Mouse (Mus musculus): ENCODE measurements around the gene Cnnm2. TPM values are rescaled to one million over a fixed set of nuclear protein-coding genes. Genes with fewer than 3 reads are reported as not detected.

Gene Cnnm2
- polyA plus RNA-seq, 1 experiment = 12.2 TPM

GRCm38 (mm10) chr19:46911492-46911891 is 150.1 kb downstream of the Cnnm2 start:
- no peak for TF ChIP-seq CTCF (IDR thresholded peaks at IDR 0.05; ENCODE audit: insufficient read depth, low read length)
- H3K4me1 ChIP-seq (ENCODE audit: control insufficient read depth, insufficient read depth, low read length) = peaks cover 8% of the 10 kb centered on the region
- 68% methylated on average over 3 of the region's 3 CpGs for WGBS

DNA sequence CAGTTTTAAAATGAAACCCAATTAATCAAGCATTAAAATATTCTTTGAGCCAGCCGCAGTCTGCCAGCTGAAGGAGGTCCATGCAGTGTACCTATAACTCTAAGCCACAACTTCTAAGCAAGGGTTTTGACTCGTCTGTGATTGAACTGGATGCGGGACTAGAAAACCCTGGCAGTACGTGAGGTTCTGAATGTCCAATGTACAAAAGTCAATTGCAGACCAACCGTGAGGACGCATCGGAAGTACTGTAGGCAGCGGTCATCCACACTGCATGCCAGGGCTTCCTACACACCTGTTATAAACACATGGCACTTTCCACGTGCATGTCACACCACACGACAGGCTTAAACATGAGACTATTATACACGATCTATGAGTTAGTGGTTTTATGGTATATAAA is 152.2 kb downstream of the Cnnm2 start:
- H3K4me3 ChIP-seq (replicated peaks; ENCODE audit: extremely low read depth, low read depth, low read length) = no peak overlapping the region
- DNase-seq = no peak
- 93% methylated on average over 11 of the region's 11 CpGs for WGBS
- H3K4me1 ChIP-seq (ENCODE audit: control insufficient read depth, insufficient read depth, low read length) = peaks cover 8% of the 10 kb centered on the region
- no peak for TF ChIP-seq POLR2A (IDR thresholded peaks at IDR 0.05; ENCODE audit: borderline replicate concordance, extremely low read depth, low read depth, low read length)
- no peak for TF ChIP-seq CTCF (IDR thresholded peaks at IDR 0.05; ENCODE audit: insufficient read depth, low read length)

More at GRCm38 (mm10) chr19:46911492-46911891, 150.1 kb downstream of the Cnnm2 start:
- no peak for DNase-seq
- no peak overlapping the region for H3K4me3 ChIP-seq (replicated peaks; ENCODE audit: extremely low read depth, low read depth, low read length)

- H3K4me1 ChIP-seq (ENCODE audit: control insufficient read depth, insufficient read depth, low read length) = peaks cover 3% of the 10 kb centered on the region
- TF ChIP-seq POLR2A (IDR thresholded peaks at IDR 0.05; ENCODE audit: borderline replicate concordance, extremely low read depth, low read depth, low read length) = no peak
- no peak for TF ChIP-seq CTCF (IDR thresholded peaks at IDR 0.05; ENCODE audit: insufficient read depth, low read length)
- H3K4me3 ChIP-seq (replicated peaks; ENCODE audit: extremely low read depth, low read depth, low read length) = no peak overlapping the region
- DNase-seq = no peak
- whole genome bisulfite sequencing = 74% methylated on average over 9 of the region's 9 CpGs
Observed at GRCm38 (mm10) chr19:46915406-46916080, 154.1 kb downstream of the Cnnm2 start.

GRCm38 (mm10) chr19:46920571-46920970 is 159.2 kb downstream of the Cnnm2 start:
- WGBS = 79% methylated on average over 6 of the region's 6 CpGs
- no peaks in the 10 kb centered on the region; the same call in 1 of the 2 replicates for H3K4me1 ChIP-seq (ENCODE audit: control insufficient read depth, insufficient read depth, low read length)
- TF ChIP-seq POLR2A (IDR thresholded peaks at IDR 0.05; ENCODE audit: borderline replicate concordance, extremely low read depth, low read depth, low read length) = no peak
- TF ChIP-seq CTCF (IDR thresholded peaks at IDR 0.05; ENCODE audit: insufficient read depth, low read length) = no peak
- H3K4me3 ChIP-seq (replicated peaks; ENCODE audit: extremely low read depth, low read depth, low read length) = no peak overlapping the region
- no peak for DNase-seq

GRCm38 (mm10) chr19:46926357-46926756 is 165.0 kb downstream of the Cnnm2 start:
- TF ChIP-seq CTCF (IDR thresholded peaks at IDR 0.05; ENCODE audit: insufficient read depth, low read length) = no peak
- no peak for TF ChIP-seq POLR2A (IDR thresholded peaks at IDR 0.05; ENCODE audit: borderline replicate concordance, extremely low read depth, low read depth, low read length)
- peaks cover 5% of the 10 kb centered on the region for H3K4me1 ChIP-seq (ENCODE audit: control insufficient read depth, insufficient read depth, low read length)
- no peak overlapping the region for H3K4me3 ChIP-seq (replicated peaks; ENCODE audit: extremely low read depth, low read depth, low read length)
- 51% methylated on average over 4 of the region's 4 CpGs for WGBS
- no peak for DNase-seq

DNA sequence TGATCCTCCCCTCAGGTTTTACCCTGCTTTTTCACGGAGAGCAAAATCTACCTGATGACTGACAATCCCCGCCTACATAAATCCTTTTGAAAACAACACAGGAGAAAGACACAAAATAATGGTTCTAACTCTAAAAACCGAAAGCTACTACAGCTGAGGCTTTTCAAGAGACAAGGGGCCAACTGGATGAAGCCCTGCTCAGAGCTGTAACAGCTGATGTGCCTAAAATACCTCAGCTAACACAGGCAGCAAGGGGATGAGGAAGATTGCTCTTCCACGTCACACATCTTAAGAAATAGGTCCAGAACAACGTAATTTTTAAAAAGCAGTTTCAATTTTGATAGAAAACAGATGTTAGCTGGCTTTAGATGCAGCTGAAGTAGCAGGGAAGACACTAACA is 165.6 kb downstream of the Cnnm2 start:
- TF ChIP-seq CTCF (IDR thresholded peaks at IDR 0.05; ENCODE audit: insufficient read depth, low read length) (no peak), POLR2A (IDR thresholded peaks at IDR 0.05; ENCODE audit: borderline replicate concordance, extremely low read depth, low read depth, low read length) (no peak)
- 45% methylated on average over 5 of the region's 5 CpGs for WGBS
- Histone ChIP-seq H3K4me3 (replicated peaks; ENCODE audit: extremely low read depth, low read depth, low read length) (no peak overlapping the region), H3K4me1 (ENCODE audit: control insufficient read depth, insufficient read depth, low read length) (peaks cover 5% of the 10 kb centered on the region)
- DNase-seq = no peak

DNA sequence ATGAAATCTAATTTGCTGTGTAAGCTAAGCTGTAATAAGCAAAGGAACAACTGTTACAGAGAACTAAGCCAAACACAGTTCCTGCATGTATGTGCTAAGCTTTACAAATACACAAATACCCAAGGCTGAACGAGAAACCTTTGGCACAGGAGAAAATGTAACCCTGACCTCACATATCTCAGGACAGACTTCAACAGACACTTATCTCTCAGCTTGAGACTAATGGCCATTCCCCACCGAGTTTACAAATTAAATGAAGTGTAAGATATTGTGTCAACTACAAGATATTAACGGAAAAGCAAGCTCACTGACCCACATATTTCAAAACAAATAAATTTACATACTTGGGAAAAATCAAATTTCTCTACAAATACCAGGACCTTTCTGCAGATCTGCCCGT is 166.7 kb downstream of the Cnnm2 start:
- no peak for DNase-seq
- no peak for TF ChIP-seq POLR2A (IDR thresholded peaks at IDR 0.05; ENCODE audit: borderline replicate concordance, extremely low read depth, low read depth, low read length)
- no peak for TF ChIP-seq CTCF (IDR thresholded peaks at IDR 0.05; ENCODE audit: insufficient read depth, low read length)
- WGBS = 44% methylated on average over 4 of the region's 4 CpGs

DNA sequence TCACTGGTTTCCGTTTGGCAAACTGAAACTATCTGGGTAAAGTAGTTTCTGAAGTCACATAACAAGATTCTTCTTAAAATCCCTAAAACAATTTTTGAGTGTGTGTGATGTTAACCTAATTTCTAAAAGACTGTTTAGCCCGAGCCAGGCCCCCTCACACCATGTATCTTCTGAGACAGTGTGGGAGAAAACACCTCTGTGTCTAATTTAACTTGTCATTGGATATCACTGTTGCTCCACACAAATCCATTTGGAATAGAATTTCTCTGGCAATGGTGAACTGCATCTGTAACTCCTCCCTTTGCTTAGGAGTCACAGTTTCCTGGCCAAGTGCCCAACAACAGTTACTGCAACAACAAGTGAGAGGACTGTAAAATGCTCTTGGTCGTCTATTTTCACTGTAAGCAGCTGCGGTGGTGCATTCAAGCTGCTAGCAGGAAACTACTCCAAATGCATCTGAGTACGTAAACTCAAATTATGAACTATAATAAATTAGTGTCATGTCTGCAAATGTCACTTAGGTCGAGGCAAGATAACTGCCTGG is 167.7 kb downstream of the Cnnm2 start:
- WGBS = 18% methylated on average over 6 of the region's 6 CpGs
- TF ChIP-seq POLR2A (IDR thresholded peaks at IDR 0.05; ENCODE audit: borderline replicate concordance, extremely low read depth, low read depth, low read length) = no peak
- no peak for TF ChIP-seq CTCF (IDR thresholded peaks at IDR 0.05; ENCODE audit: insufficient read depth, low read length)
- DNase-seq = peak; percentile 49
- peaks cover 5% of the 10 kb centered on the region for H3K4me1 ChIP-seq (ENCODE audit: control insufficient read depth, insufficient read depth, low read length)
- no peak overlapping the region for H3K4me3 ChIP-seq (replicated peaks; ENCODE audit: extremely low read depth, low read depth, low read length)

More for the DNA sequence above, 166.7 kb downstream of the Cnnm2 start:
- Histone ChIP-seq H3K4me3 (replicated peaks; ENCODE audit: extremely low read depth, low read depth, low read length) (no peak overlapping the region), H3K4me1 (ENCODE audit: control insufficient read depth, insufficient read depth, low read length) (peaks cover 5% of the 10 kb centered on the region)

Other genes starting within 250 kb of the Cnnm2 start
- gene Arl3, start 188.4 kb upstream of the Cnnm2 start, polyA plus RNA-seq (2012; rRNA removed) = 21.5 and 27.1 TPM in 2 replicates
- gene Sfxn2, start 188.2 kb upstream of the Cnnm2 start, polyA plus RNA-seq (2012; rRNA removed) = 3.8 and 6.5 TPM in 2 replicates
- 47.3 and 54.3 TPM in 2 replicates for gene Wbp1l, start 162.5 kb upstream of the Cnnm2 start, polyA plus RNA-seq (2012; rRNA removed)
- gene Cyp17a1, start 88.4 kb upstream of the Cnnm2 start, polyA plus RNA-seq (2012; rRNA removed) = 0.06 TPM in 1 of 2 replicates, not detected in the other
- 2.4 and 5.0 TPM in 2 replicates for gene Borcs7, start 71.7 kb upstream of the Cnnm2 start, polyA plus RNA-seq (2012; rRNA removed)
- gene As3mt, start 54.1 kb upstream of the Cnnm2 start, polyA plus RNA-seq (2012; rRNA removed) = 8.0 and 14.9 TPM in 2 replicates